Comparison of ENCODE assay signal across 17 mouse cellular contexts in genomic region chr8:93126476-93126875, GRCm38 (mm10). TPM values are rescaled to one million over a fixed set of nuclear protein-coding genes. Genes with fewer than 3 reads are reported as not detected.
A peak's percentile ranks its signal among the peaks of the same experiment; 100 is the strongest.
DNase-seq lines count a peak whose midpoint lies in the region; TF ChIP-seq lines count a peak whose summit lies in the region.
"Had no signal": no experiment of that assay in that cellular context is flagged by ENCODE, and none has a peak within 500 bp of the region (broad histone marks: within the 10 kb centered on the region; RNA-seq: fewer than 3 reads in every experiment).

No protein-coding gene starts in this region.

- no peak for TF ChIP-seq CTCF in gastrocnemius, adult 2 months (IDR thresholded peaks at IDR 0.05)

- peak; percentile 4 for DNase-seq in kidney, adult 18-20 months
- DNase-seq in kidney, postnatal 10 days: no peak
- DNase-seq in lung, adult 18-20 months: peak; percentile 18 to 52
- no peak for DNase-seq in lung, postnatal 4 days
- peak; percentile 2 to 40 for DNase-seq in layer of hippocampus, adult 18-20 months (ENCODE audit: low spot score in 2 of 2)
- DNase-seq in lung, postnatal 25 days (ENCODE audit: low spot score): peak; percentile 23
- no peak for DNase-seq in gastrocnemius, adult 2 months
- DNase-seq: cerebellum, adult 9-10 months; liver; right cerebral cortex, postnatal 14 days had no signal

- intact Hi-C loops in gastrocnemius, adult 2 months (cut with DNase I): no loop called here

- H3K27ac ChIP-seq in gastrocnemius, adult 2 months: no peak overlapping the region
- H3K27ac ChIP-seq: embryonic facial prominence, embryonic 12.5 days; forebrain, embryonic 15.5 days; heart, embryonic 15.5 days; lung, embryonic 15.5 days had no signal

- H3K4me3 ChIP-seq in gastrocnemius, adult 2 months: no peak overlapping the region
- H3K4me3 ChIP-seq: embryonic facial prominence, embryonic 12.5 days; forebrain, embryonic 15.5 days; heart, embryonic 15.5 days; lung, embryonic 15.5 days had no signal

RNA-seq across cellular contexts. Expression of gene Ces1c, which starts 4.6 kb away (rescaled TPM):
- total RNA-seq in layer of hippocampus, adult 18-20 months (2021): not detected
- total RNA-seq in gastrocnemius, adult 2 months (2021): not detected
- total RNA-seq: layer of hippocampus, postnatal 36 days; left cerebral cortex, postnatal 36 days; midbrain, postnatal 0 days had no signal

RNA-seq across cellular contexts. Expression of gene Ces1b, which starts 46.7 kb away (rescaled TPM):
- not detected for total RNA-seq in layer of hippocampus, adult 18-20 months (2021)
- not detected for total RNA-seq in gastrocnemius, adult 2 months (2021)
- total RNA-seq: layer of hippocampus, postnatal 36 days; left cerebral cortex, postnatal 36 days; midbrain, postnatal 0 days had no signal

Comparison
In these comparisons a context has a peak if more than half of its experiments do, and no peak if none do; other contexts are left out.
1. DNase-seq: peak in kidney, adult 18-20 months (single experiment), lung, adult 18-20 months (2 of 2), layer of hippocampus, adult 18-20 months (2 of 2) and lung, postnatal 25 days (single experiment); none in kidney, postnatal 10 days (single experiment), lung, postnatal 4 days (0 of 2) and gastrocnemius, adult 2 months (single experiment).